14 mouse cellular contexts compared by ENCODE assay signal in genomic region chr4:71537971-71538370, GRCm38 (mm10).
"Had no signal": no experiment of that assay in that cellular context is flagged by ENCODE, and none has a peak within 500 bp of the region (broad histone marks: within the 10 kb centered on the region; RNA-seq: fewer than 3 reads in every experiment).

No protein-coding gene starts in this region.

- H3K4me1 ChIP-seq: limb, embryonic 13.5 days; midbrain, embryonic 10.5 days; midbrain, embryonic 15.5 days; neural tube, embryonic 12.5 days had no signal

- H3K4me2 ChIP-seq: limb, embryonic 13.5 days; midbrain, embryonic 15.5 days; neural tube, embryonic 12.5 days had no signal

- H3K4me3 ChIP-seq: layer of hippocampus, adult 2 months; limb, embryonic 13.5 days; midbrain, embryonic 10.5 days; midbrain, embryonic 15.5 days; neural tube, embryonic 12.5 days had no signal

- ATAC-seq: midbrain, embryonic 15.5 days had no signal

- H3K9me3 ChIP-seq: limb, embryonic 13.5 days; midbrain, embryonic 10.5 days; midbrain, embryonic 15.5 days; neural tube, embryonic 12.5 days had no signal

- H3K9ac ChIP-seq: limb, embryonic 13.5 days; liver, embryonic 14.5 days; midbrain, embryonic 15.5 days; neural tube, embryonic 12.5 days had no signal

- H3K36me3 ChIP-seq: limb, embryonic 13.5 days; midbrain, embryonic 10.5 days; midbrain, embryonic 15.5 days; neural tube, embryonic 12.5 days had no signal

- H3K27me3 ChIP-seq: limb, embryonic 13.5 days; midbrain, embryonic 15.5 days; neural tube, embryonic 12.5 days had no signal

- H3K27ac ChIP-seq: layer of hippocampus, adult 2 months; limb, embryonic 13.5 days; liver, embryonic 14.5 days; midbrain, embryonic 10.5 days; midbrain, embryonic 15.5 days; neural tube, embryonic 12.5 days had no signal

- DNase-seq: kidney, adult 8-10 months; kidney, postnatal 10 days; kidney, postnatal 4 days; left cerebral cortex, postnatal 4 days; lung, adult 18-20 months; lung, postnatal 4 days; thymus, adult 18-20 months; thymus, postnatal 14 days had no signal
